Mouse (Mus musculus) kidney, embryonic 14.5 days (tissue): ENCODE data around the gene Cyp39a1. TPM values are rescaled to one million over a fixed set of nuclear protein-coding genes. Genes with fewer than 3 reads are reported as not detected.

Experiments
- ATAC-seq: fragments of 200-750 bp; cut with Nextera tagmentation; 2 replicates; pipeline ENCODE4 v1.8.0; 2017; ENCODE audit warnings: moderate number of reproducible peaks, mild to moderate bottlenecking, moderate TSS enrichment, moderate library complexity; ENCODE audit not compliant: low FRiP score, low TSS enrichment
- H3K27ac ChIP-seq: fragments of 300-500 bp; sonication (generic); 2 replicates; pipeline ENCODE4 v1.5.1; 2014; ENCODE audit warnings: low read depth, mild to moderate bottlenecking, low read length, moderate library complexity, mixed read lengths
- H3K27me3 ChIP-seq: fragments of 300-500 bp; sonication (generic); 2 replicates; pipeline ENCODE4 v1.6.1; 2014; ENCODE audit warnings: mild to moderate bottlenecking, low read length; ENCODE audit not compliant: control insufficient read depth, insufficient read depth
- H3K36me3 ChIP-seq: fragments of 300-500 bp; sonication (generic); 2 replicates; pipeline ENCODE4 v1.6.1; 2014; ENCODE audit warnings: low read length, mixed read lengths; ENCODE audit not compliant: control insufficient read depth, insufficient read depth
- H3K4me1 ChIP-seq: fragments of 300-500 bp; sonication (generic); 2 replicates; pipeline ENCODE4 v1.6.1; 2014; ENCODE audit warnings: low read length, mixed read lengths; ENCODE audit not compliant: control insufficient read depth, insufficient read depth
- H3K4me2 ChIP-seq: fragments of 300-500 bp; sonication (generic); replicated peaks from 2 replicates; pipeline ENCODE4 v1.6.1; 2014; ENCODE audit warnings: low read depth, mild to moderate bottlenecking, low read length
- H3K4me3 ChIP-seq: fragments of 300-500 bp; sonication (generic); 2 replicates; pipeline ENCODE4 v1.5.1; 2014; ENCODE audit warnings: mild to moderate bottlenecking, low read length
- H3K9ac ChIP-seq: fragments of 300-500 bp; sonication (generic); 2 replicates; pipeline ENCODE4 v1.6.1; 2014; ENCODE audit warnings: low read depth, mild to moderate bottlenecking, low read length, moderate library complexity
- H3K9me3 ChIP-seq: fragments of 300-500 bp; sonication (generic); 2 replicates; pipeline ENCODE4 v1.6.1; 2016; ENCODE audit warnings: low read length; ENCODE audit not compliant: control insufficient read depth
- WGBS: fragments of 180-500 bp; shearing (Covaris S2); extraction: QIAGEN DNeasy Blood & Tissue Kit; methylation state at CpG from one replicate; pipeline ENCODE4 v1.1.7; 2014; 5-methylcytosine and 5-hydroxymethylcytosine counted together
- polyA plus RNA-seq: library from polyadenylated mRNA; unstranded; fragments of >200 nt; fragmentation: Nextera tagmentation; extraction: Ambion mirVana; gene quantifications from 2 replicates; pipeline ENCODE4 v1.2.1, GENCODE M21; 2014

Cyp39a1 gene
- polyA plus RNA-seq, 1 experiment from 2014 or later: 20.3 TPM

DNA sequence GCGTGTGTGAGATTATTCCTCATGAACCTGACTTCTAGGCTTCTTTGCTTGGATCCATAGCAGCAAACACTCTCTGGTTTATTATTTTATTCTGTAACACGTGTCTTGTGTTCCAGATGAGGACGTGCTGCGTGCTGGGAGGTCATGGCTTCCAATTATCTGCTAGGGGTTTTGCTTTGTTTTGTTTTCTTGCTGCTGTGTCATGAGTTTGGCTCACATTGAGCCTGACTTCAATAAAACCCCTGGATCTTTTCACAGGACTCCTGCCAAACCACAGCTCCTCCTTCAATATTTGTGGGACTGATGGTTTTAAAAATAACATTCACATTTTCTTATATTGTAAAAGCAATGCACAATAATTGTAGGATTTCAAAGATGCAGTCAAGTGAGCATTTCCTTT is 117.3 kb downstream of the Cyp39a1 start:
- Histone ChIP-seq H3K9me3 (peaks cover 6% of the 10 kb centered on the region), H3K4me1 (no peaks in the 10 kb centered on the region), H3K4me3 (no peak overlapping the region), H3K36me3 (no peaks in the 10 kb centered on the region), H3K27me3 (no peaks in the 10 kb centered on the region), H3K4me2 (no peak overlapping the region), H3K9ac (no peak overlapping the region), H3K27ac (no peak overlapping the region)
- 60% methylated on average over 4 of the region's 4 CpGs for WGBS
- no peak for ATAC-seq

DNA sequence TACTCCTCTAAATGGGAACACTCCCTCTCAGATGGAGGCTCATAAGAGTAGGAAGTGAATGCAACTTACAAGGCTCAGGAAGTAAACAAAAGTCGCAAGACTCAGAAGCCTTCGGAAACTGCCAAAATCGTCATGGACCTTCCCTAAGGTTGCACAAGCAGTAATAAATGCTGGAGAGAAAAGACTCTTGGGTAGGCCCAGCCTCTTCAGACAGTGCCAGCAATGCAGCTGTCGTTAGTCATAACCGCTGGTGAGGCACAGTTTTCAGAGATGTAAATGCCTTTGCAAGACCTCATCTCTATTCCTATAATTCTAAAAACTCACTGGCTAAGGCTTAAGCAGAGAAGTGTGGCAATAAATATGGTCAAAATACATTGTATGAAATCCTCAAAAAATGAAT is 121.0 kb downstream of the Cyp39a1 start:
- H3K4me2 ChIP-seq: no peak overlapping the region
- no peak overlapping the region for H3K4me3 ChIP-seq
- ATAC-seq: no peak
- 95% methylated on average over 5 of the region's 5 CpGs for WGBS
- H3K27me3 ChIP-seq: no peaks in the 10 kb centered on the region
- H3K27ac ChIP-seq: no peak overlapping the region
- H3K4me1 ChIP-seq: no peaks in the 10 kb centered on the region
- H3K9ac ChIP-seq: no peak overlapping the region
- H3K9me3 ChIP-seq: no peaks in the 10 kb centered on the region
- H3K36me3 ChIP-seq: no peaks in the 10 kb centered on the region

DNA sequence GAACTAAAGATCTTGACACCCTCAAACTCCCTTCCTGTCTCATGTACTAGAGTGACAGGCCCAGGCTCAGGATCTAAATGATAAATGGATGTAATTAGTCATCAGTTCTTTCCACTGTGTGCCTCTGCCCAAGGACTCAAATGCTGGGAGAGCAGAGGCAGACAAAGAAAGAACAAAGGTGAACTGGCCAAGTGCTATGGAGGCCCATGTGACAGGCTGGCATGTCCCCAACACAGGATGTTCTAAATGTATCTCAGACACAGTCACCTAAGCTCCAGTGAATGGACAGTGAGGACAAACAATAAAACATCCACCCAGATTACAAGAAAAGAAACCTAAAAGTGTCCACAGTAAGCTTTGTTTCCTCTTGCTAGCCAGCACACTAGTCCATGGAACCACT is 122.2 kb downstream of the Cyp39a1 start:
- Histone ChIP-seq H3K4me3 (no peak overlapping the region), H3K27ac (no peak overlapping the region), H3K4me2 (no peak overlapping the region), H3K4me1 (no peaks in the 10 kb centered on the region), H3K36me3 (no peaks in the 10 kb centered on the region), H3K9me3 (no peaks in the 10 kb centered on the region), H3K9ac (no peak overlapping the region), H3K27me3 (no peaks in the 10 kb centered on the region)
- ATAC-seq: no peak

DNA sequence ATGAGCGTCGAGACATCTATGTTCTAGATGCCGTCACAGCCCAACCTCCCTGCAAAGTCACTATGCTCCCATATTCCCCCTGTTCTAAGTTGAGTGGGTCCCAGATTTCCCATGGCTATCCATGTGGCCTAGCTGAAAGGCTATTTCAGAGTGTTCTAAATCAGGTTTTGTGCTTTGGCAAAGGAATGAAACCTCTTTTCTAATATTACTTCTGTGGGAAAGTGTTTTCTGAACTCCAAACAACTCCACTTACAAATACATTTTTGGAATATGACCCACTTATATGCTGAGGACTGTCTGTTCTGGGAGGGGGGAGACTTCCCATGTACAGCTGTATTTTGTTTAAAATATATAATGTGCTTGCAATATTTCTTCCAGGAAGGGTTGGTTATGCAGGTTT is 124.5 kb downstream of the Cyp39a1 start:
- H3K27ac ChIP-seq: no peak overlapping the region
- WGBS: 89% methylated on average over 3 of the region's 3 CpGs
- no peaks in the 10 kb centered on the region for H3K27me3 ChIP-seq
- no peaks in the 10 kb centered on the region for H3K9me3 ChIP-seq
- no peak overlapping the region for H3K4me2 ChIP-seq
- ATAC-seq: no peak
- H3K9ac ChIP-seq: no peak overlapping the region
- no peaks in the 10 kb centered on the region for H3K4me1 ChIP-seq
- no peaks in the 10 kb centered on the region for H3K36me3 ChIP-seq
- no peak overlapping the region for H3K4me3 ChIP-seq

DNA sequence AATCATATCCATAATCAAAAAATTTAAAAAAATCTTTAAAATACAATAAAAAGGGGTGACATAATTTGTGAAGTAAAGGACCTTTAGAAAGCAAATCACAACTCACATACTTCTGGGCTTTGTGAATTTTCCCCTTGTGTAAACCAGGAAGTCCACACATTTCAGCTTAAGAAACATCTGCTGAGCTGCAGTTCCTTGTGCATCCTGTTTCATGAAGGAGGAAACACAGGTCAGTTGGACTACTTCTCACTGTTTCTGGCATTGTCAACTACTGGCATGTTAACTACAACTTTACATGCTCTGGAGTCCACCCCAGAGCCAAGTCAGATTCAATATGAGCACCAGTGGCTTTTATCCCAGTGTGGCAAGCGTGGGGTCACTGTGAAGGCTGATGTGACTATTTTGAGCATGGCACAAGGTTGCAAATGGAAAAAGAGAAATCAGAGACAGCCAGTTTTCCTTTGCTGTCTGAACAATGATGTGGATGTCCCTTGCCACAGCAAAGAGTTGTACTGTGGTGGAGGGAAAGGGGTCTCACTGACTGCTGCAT is 127.6 kb downstream of the Cyp39a1 start:
- H3K27me3 ChIP-seq: no peaks in the 10 kb centered on the region
- H3K4me3 ChIP-seq: no peak overlapping the region
- WGBS: 73% methylated on average over 1 of the region's 1 CpGs
- H3K4me2 ChIP-seq: no peak overlapping the region
- ATAC-seq: no peak
- H3K36me3 ChIP-seq: no peaks in the 10 kb centered on the region
- H3K9me3 ChIP-seq: no peaks in the 10 kb centered on the region
- no peak overlapping the region for H3K27ac ChIP-seq
- no peaks in the 10 kb centered on the region for H3K4me1 ChIP-seq
- H3K9ac ChIP-seq: no peak overlapping the region

Other genes starting within 250 kb of the Cyp39a1 start
- 6.0 and 12.8 TPM in 2 replicates for gene Mep1a, start 164.6 kb upstream of the Cyp39a1 start, polyA plus RNA-seq
- gene Ankrd66, start 123.8 kb upstream of the Cyp39a1 start, polyA plus RNA-seq: 0.39 and 0.60 TPM in 2 replicates
- 73.1 and 75.2 TPM in 2 replicates for gene Pla2g7, start 99.3 kb upstream of the Cyp39a1 start, polyA plus RNA-seq
- gene Tdrd6, start 37.1 kb upstream of the Cyp39a1 start, polyA plus RNA-seq: 0.06 TPM in 1 of 2 replicates, not detected in the other
- gene Slc25a27, start 211 bp upstream of the Cyp39a1 start, polyA plus RNA-seq: 12.6 and 12.7 TPM in 2 replicates
- 1.9 and 3.0 TPM in 2 replicates for gene Rcan2, start 133.9 kb downstream of the Cyp39a1 start, polyA plus RNA-seq